Mouse (Mus musculus) intestine, embryonic 15.5 days (tissue): ENCODE data around the gene Lrrc26. TPM values are rescaled to one million over a fixed set of nuclear protein-coding genes. Genes with fewer than 3 reads are reported as not detected.

ENCODE experiments used
- ATAC-seq: fragments of 200-750 bp; cut with Nextera tagmentation; 2 replicates; pipeline ENCODE4 v1.8.0; 2017; ENCODE audit warnings: moderate TSS enrichment, moderate library complexity
- H3K27ac ChIP-seq: fragments of 300-500 bp; sonication (generic); 2 replicates; pipeline ENCODE4 v1.5.1; 2015; ENCODE audit warnings: mild to moderate bottlenecking, inconsistent platforms
- H3K27me3 ChIP-seq: fragments of 300-500 bp; sonication (generic); replicated peaks from 2 replicates; pipeline ENCODE4 v1.6.1; 2015; ENCODE audit warnings: inconsistent platforms
- H3K36me3 ChIP-seq: fragments of 300-500 bp; sonication (generic); 2 replicates; pipeline ENCODE4 v1.6.1; 2015; ENCODE audit warnings: inconsistent platforms
- H3K4me1 ChIP-seq: fragments of 300-500 bp; sonication (generic); replicated peaks from 2 replicates; pipeline ENCODE4 v1.6.1; 2015; ENCODE audit warnings: inconsistent platforms
- H3K4me2 ChIP-seq: fragments of 300-500 bp; sonication (generic); replicated peaks from 2 replicates; pipeline ENCODE4 v1.6.1; 2015; ENCODE audit warnings: mild to moderate bottlenecking, inconsistent platforms
- H3K4me3 ChIP-seq: fragments of 300-500 bp; sonication (generic); replicated peaks from 2 replicates; pipeline ENCODE4 v1.5.1; 2015; ENCODE audit warnings: inconsistent platforms
- H3K9ac ChIP-seq: fragments of 300-500 bp; sonication (generic); 2 replicates; pipeline ENCODE4 v1.6.1; 2015; ENCODE audit warnings: inconsistent platforms
- H3K9me3 ChIP-seq: fragments of 300-500 bp; sonication (generic); 2 replicates; pipeline ENCODE4 v1.6.1; 2016; ENCODE audit warnings: inconsistent platforms
- WGBS: fragments of 180-500 bp; shearing (Covaris S2); methylation state at CpG from one replicate; pipeline ENCODE4 v1.1.7; 2015; 5-methylcytosine and 5-hydroxymethylcytosine counted together
- polyA plus RNA-seq: library from polyadenylated mRNA; unstranded; fragments of >200 nt; fragmentation: Nextera tagmentation; extraction: Ambion mirVana; gene quantifications from 2 replicates; pipeline ENCODE4 v1.2.1, GENCODE M21; 2015

Lrrc26 gene
- polyA plus RNA-seq, 1 experiment from 2014 or later, result 0.43 TPM

DNA sequence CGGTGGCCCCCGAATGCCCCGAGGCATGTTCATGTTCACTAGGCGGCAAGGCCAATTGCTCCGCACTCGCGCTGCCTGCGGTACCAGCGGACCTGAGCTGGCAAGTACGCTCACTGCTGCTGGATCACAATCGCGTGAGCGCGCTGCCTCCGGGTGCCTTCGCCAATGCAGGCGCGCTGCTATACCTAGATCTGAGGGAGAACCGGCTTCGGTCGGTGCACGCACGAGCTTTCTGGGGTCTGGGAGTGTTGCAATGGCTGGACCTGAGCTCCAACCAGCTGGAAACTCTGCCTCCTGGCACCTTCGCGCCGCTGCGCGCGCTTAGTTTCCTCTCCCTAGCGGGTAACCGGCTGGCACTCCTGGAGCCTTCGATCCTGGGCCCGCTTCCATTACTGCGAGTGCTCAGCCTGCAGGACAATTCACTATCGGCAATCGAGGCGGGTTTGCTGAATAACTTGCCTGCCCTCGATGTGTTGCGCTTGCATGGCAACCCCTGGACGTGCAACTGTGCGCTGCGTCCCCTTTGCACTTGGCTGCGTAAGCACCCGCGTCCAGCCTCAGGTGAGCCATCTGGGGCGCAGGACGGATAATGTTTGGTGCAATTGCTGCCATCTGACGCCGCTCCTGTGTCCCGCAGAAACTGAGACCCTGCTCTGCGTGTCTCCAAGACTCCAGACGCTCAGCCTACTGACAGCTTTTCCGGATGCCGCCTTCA, 543 bp downstream of the Lrrc26 start:
- H3K4me2 ChIP-seq, result peak overlapping the region; percentile 68
- H3K4me3 ChIP-seq, result peak overlapping the region; percentile 16
- H3K9ac ChIP-seq, result no peak overlapping the region
- 2% methylated on average over 54 of the region's 54 CpGs for WGBS
- peaks cover 27% of the 10 kb centered on the region for H3K4me1 ChIP-seq
- H3K27ac ChIP-seq, result no peak overlapping the region
- H3K9me3 ChIP-seq, result no peaks in the 10 kb centered on the region
- H3K27me3 ChIP-seq, result peaks cover 71% of the 10 kb centered on the region
- no peaks in the 10 kb centered on the region for H3K36me3 ChIP-seq
- ATAC-seq, result no peak

DNA sequence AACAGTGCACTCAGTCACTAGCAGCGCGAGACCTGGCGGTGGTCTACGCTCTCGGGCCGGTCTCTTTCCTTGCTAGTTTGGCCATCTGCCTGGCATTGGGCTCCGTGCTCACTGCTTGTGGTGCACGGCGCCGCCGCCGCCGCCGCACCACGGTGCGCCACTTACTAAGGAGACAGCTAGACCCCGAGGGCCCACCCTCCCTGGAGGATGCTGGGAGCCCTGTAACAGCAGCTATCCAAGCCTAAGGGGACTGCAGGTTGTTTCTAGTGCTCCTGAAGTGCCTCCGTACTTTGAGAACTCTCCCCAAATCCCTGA, 1.1 kb downstream of the Lrrc26 start:
- H3K9ac ChIP-seq, result no peak overlapping the region
- no peak overlapping the region for H3K27ac ChIP-seq
- H3K9me3 ChIP-seq, result no peaks in the 10 kb centered on the region
- WGBS, result 2% methylated on average over 18 of the region's 18 CpGs
- H3K4me2 ChIP-seq, result peak overlapping the region; percentile 68
- no peaks in the 10 kb centered on the region for H3K36me3 ChIP-seq
- peak overlapping the region; percentile 16 for H3K4me3 ChIP-seq
- H3K27me3 ChIP-seq, result peaks cover 76% of the 10 kb centered on the region
- no peak for ATAC-seq
- peaks cover 22% of the 10 kb centered on the region for H3K4me1 ChIP-seq

DNA sequence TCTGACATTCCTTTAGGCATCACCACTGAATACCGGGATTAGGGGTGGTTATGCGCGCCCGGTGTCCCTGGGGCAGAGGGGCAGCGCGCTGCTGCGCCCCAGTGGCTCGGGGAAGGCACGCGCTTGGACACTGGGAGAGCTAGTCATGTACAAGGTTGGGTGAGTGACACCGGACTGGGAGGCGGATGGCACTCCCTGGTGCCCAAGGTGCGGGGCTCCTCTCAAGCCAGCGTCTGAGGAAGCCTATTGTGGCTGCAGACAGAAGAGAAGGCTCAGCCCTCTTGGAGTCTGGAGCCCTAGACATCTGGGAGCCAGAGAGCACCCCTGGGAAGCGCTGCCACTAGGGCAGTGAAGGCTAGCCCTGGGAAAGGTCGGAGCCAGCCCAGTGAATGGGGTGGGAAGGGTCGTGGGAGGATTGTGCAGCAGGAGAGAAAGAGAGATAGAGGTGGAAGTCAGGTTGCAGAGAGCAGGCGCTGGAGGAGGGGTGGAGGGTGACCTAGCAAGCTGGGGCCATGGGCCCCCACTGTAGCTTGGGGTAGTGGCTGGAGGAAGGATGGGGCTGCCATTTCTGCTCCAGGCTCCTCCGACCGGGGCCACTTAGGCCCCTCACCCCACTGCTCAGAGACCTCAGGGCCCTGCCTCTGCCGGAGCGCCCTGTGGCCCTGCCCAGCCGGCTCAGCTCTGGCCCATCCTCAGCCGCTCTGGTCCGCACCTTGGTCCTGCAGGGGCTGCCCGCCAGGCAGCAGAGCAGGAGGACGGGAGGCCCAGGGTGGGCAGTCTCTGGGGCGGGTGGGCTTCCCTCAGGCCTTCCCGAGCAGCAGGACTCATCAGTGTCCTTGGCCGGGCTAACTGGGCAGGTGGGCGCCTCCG, 1.7 kb downstream of the Lrrc26 start:
- peaks cover 18% of the 10 kb centered on the region for H3K4me1 ChIP-seq
- H3K4me3 ChIP-seq, result peak overlapping the region; percentile 35
- 5% methylated on average over 32 of the region's 32 CpGs for WGBS
- H3K4me2 ChIP-seq, result peak overlapping the region; percentile 68
- no peak overlapping the region for H3K27ac ChIP-seq
- ATAC-seq, result peak; percentile 5; the same call in 1 of the 2 replicates
- H3K9ac ChIP-seq, result no peak overlapping the region
- peaks cover 80% of the 10 kb centered on the region for H3K27me3 ChIP-seq
- no peaks in the 10 kb centered on the region for H3K9me3 ChIP-seq
- no peaks in the 10 kb centered on the region for H3K36me3 ChIP-seq

- ATAC-seq, result peak; percentile 25
- WGBS, result 3% methylated on average over 43 of the region's 43 CpGs
Measured at GRCm38 (mm10) chr2:25292054-25292544, 2.4 kb downstream of the Lrrc26 start.

GRCm38 (mm10) chr2:25292856-25293255, 3.1 kb downstream of the Lrrc26 start:
- ATAC-seq, result 0 out of 2 replicates have a peak, but pooled peaks have one; percentile 51
- no peak overlapping the region for H3K9ac ChIP-seq
- H3K4me2 ChIP-seq, result no peak overlapping the region; the same call in 1 of the 2 replicates
- 0% methylated on average over 1 of the region's 1 CpGs for WGBS
- H3K4me3 ChIP-seq, result no peak overlapping the region
- H3K36me3 ChIP-seq, result no peaks in the 10 kb centered on the region
- peaks cover 90% of the 10 kb centered on the region for H3K27me3 ChIP-seq
- H3K4me1 ChIP-seq, result peaks cover 18% of the 10 kb centered on the region
- H3K9me3 ChIP-seq, result no peaks in the 10 kb centered on the region
- no peak overlapping the region for H3K27ac ChIP-seq

More at GRCm38 (mm10) chr2:25292054-25292544, 2.4 kb downstream of the Lrrc26 start:
- H3K27ac ChIP-seq, result no peak overlapping the region
- peaks cover 18% of the 10 kb centered on the region for H3K4me1 ChIP-seq
- 0 out of 2 replicates have a peak overlapping the region, but pooled peaks have one; percentile 3 for H3K9ac ChIP-seq
- H3K4me2 ChIP-seq, result peak overlapping the region; percentile 68
- no peaks in the 10 kb centered on the region for H3K9me3 ChIP-seq
- no peaks in the 10 kb centered on the region for H3K36me3 ChIP-seq
- H3K27me3 ChIP-seq, result peaks cover 85% of the 10 kb centered on the region
- peak overlapping the region; percentile 35 for H3K4me3 ChIP-seq

DNA sequence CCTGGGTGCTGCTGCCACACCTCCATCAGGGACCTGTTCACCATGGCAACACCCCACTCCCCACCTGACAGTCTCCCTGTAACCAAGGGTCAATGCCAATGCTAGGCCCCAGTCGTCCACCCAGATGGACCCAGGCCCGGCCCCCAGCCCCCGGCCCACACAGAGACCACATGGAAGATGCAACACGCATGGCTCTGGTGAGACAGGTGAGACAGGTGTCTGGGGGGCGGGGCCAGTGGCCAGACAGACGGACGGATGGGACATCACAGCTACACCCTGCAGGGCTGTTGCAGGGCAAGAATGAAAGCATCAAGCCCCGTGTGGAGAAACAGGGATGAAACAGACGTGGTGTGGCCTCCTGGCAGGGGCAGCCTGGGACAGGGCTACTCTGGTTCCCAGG, 4.0 kb downstream of the Lrrc26 start:
- Histone ChIP-seq H3K36me3 (no peaks in the 10 kb centered on the region), H3K4me2 (no peak overlapping the region), H3K9me3 (no peaks in the 10 kb centered on the region), H3K27me3 (peaks cover 81% of the 10 kb centered on the region), H3K27ac (no peak overlapping the region), H3K9ac (no peak overlapping the region), H3K4me1 (peaks cover 18% of the 10 kb centered on the region), H3K4me3 (no peak overlapping the region)
- WGBS, result 74% methylated on average over 9 of the region's 9 CpGs
- ATAC-seq, result no peak

DNA sequence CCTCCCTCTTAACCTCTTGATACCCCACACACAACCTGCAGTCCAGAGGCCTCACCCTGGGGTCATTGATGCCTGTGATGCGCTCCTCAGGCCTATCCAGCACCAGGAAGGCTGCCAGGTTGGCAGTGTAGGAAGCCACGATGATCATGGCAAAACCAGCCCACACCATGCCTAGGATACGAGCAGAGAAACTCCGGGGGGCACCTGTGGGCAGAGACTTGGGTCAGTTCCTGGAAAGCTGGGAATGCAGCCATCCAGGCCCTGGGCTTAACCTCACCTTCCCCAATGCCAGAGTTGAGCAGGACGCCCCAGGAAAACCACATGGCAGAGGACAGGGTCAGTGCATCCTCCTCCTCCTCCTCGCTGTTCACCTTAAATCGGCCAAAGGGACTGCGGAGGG, 7.4 kb downstream of the Lrrc26 start:
- no peaks in the 10 kb centered on the region for H3K9me3 ChIP-seq
- 74% methylated on average over 8 of the region's 8 CpGs for WGBS
- peaks cover 48% of the 10 kb centered on the region for H3K27me3 ChIP-seq
- H3K4me1 ChIP-seq, result peaks cover 7% of the 10 kb centered on the region
- no peak for ATAC-seq
- no peak overlapping the region for H3K4me3 ChIP-seq
- no peak overlapping the region for H3K9ac ChIP-seq
- H3K4me2 ChIP-seq, result no peak overlapping the region
- no peaks in the 10 kb centered on the region for H3K36me3 ChIP-seq
- H3K27ac ChIP-seq, result no peak overlapping the region

GRCm38 (mm10) chr2:25298046-25298445, 8.3 kb downstream of the Lrrc26 start:
- no peaks in the 10 kb centered on the region for H3K36me3 ChIP-seq
- no peak overlapping the region for H3K4me3 ChIP-seq
- WGBS, result 79% methylated on average over 10 of the region's 10 CpGs
- H3K27me3 ChIP-seq, result peaks cover 43% of the 10 kb centered on the region
- no peak overlapping the region for H3K4me2 ChIP-seq
- H3K9ac ChIP-seq, result no peak overlapping the region
- no peak overlapping the region for H3K27ac ChIP-seq
- ATAC-seq, result no peak
- no peaks in the 10 kb centered on the region for H3K9me3 ChIP-seq
- no peaks in the 10 kb centered on the region for H3K4me1 ChIP-seq

GRCm38 (mm10) chr2:25303452-25303851, 13.7 kb downstream of the Lrrc26 start:
- WGBS, result 75% methylated on average over 3 of the region's 3 CpGs
- Histone ChIP-seq H3K4me2 (no peak overlapping the region), H3K9ac (no peak overlapping the region), H3K27me3 (peaks cover 36% of the 10 kb centered on the region), H3K4me3 (no peak overlapping the region), H3K9me3 (no peaks in the 10 kb centered on the region), H3K36me3 (no peaks in the 10 kb centered on the region), H3K27ac (no peak overlapping the region), H3K4me1 (peaks cover 7% of the 10 kb centered on the region; the same call in 1 of the 2 replicates)
- ATAC-seq, result no peak

GRCm38 (mm10) chr2:25303931-25304656, 14.4 kb downstream of the Lrrc26 start:
- Histone ChIP-seq H3K4me1 (peaks cover 7% of the 10 kb centered on the region; the same call in 1 of the 2 replicates), H3K9ac (no peak overlapping the region), H3K36me3 (no peaks in the 10 kb centered on the region), H3K27me3 (peaks cover 42% of the 10 kb centered on the region), H3K4me3 (peak overlapping the region; percentile 47; the same call in 1 of the 2 replicates), H3K27ac (no peak overlapping the region), H3K4me2 (peak overlapping the region; percentile 96), H3K9me3 (no peaks in the 10 kb centered on the region)
- 75% methylated on average over 7 of the region's 7 CpGs for WGBS
- ATAC-seq, result no peak

DNA sequence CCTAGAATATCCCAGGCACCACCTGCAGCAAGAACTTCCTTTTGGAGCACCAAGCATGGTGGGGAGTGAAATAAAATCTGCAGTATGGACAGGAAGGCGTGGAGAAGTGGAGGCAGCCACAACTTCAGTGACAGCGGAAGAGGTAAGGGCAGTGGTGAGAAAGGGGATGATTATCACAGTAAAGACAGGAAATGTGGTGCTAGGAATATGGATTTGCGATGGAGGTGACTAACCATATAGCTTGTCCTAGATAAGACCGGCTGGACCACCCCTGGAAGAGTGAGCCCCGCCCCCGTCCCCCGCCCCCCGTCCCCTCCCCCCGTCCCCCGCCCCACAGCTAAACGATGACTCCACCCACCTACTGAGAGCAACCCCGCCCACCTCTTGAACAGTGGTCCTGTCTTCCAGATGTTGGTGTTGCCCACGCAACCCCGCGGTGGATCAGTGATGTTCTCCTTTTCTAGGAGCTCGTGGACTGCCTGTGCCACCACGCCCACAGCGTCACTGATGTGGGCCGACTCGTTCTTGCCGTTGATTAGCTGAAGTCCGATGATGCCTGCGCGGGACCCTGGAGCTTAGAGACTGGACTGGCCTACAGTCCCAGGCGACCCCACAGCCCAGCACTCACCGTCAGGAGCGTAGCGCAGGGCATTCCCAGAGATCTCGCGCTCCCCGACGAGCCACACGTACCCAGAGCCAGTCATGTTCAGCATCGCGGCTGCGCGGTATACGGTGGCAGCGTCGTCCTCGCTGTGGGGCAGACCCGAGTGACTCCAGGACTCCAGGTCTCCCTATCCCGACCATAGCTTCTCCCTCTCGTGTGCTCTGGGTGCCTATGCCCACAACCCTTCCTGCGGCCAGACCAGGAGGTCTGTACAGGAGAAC, 15.2 kb downstream of the Lrrc26 start:
- Histone ChIP-seq H3K4me3 (peak overlapping the region; percentile 47), H3K9me3 (no peaks in the 10 kb centered on the region), H3K9ac (peak overlapping the region; percentile 46), H3K4me1 (peaks cover 7% of the 10 kb centered on the region; the same call in 1 of the 2 replicates), H3K27me3 (peaks cover 45% of the 10 kb centered on the region), H3K27ac (no peak overlapping the region), H3K4me2 (peak overlapping the region; percentile 96), H3K36me3 (no peaks in the 10 kb centered on the region)
- peak; percentile 81 for ATAC-seq
- 1% methylated on average over 45 of the region's 45 CpGs for WGBS
